Mouse (Mus musculus): ENCODE measurements around the gene Dqx1. TPM values are rescaled to one million over a fixed set of nuclear protein-coding genes. Genes with fewer than 3 reads are reported as not detected.

Dqx1 gene
- polyA plus RNA-seq (2012; rRNA removed) = 1.4 and 1.5 TPM in 2 replicates

GRCm38 (mm10) chr6:83057790-83058189 is at the start of gene Dqx1:
Gene Dqx1, plus strand, starts transcription at chr6:83057844.

GRCm38 (mm10) chr6:83033249-83034185 is 24.1 kb upstream of the Dqx1 start, which contains the start of the genes Dok1 and Loxl3:
Gene Dok1, minus strand, starts transcription at chr6:83033471.
Gene Loxl3, plus strand, starts transcription at chr6:83034173.

GRCm38 (mm10) chr6:83054074-83054851 is 3.4 kb upstream of the Dqx1 start, which contains the start of gene Aup1:
Gene Aup1, plus strand, starts transcription at chr6:83054521.

GRCm38 (mm10) chr6:83054871-83055431 is 2.7 kb upstream of the Dqx1 start, which contains the start of gene Htra2:
Gene Htra2, minus strand, starts transcription at chr6:83055273.

GRCm38 (mm10) chr6:83070247-83070310 is 12.4 kb downstream of the Dqx1 start, which contains the start of gene Tlx2:
Gene Tlx2, minus strand, starts transcription at chr6:83070293.

GRCm38 (mm10) chr6:83077630-83078323 is 20.1 kb downstream of the Dqx1 start, which contains the start of gene Pcgf1:
Gene Pcgf1, plus strand, starts transcription at chr6:83077869.

GRCm38 (mm10) chr6:83086121-83087035 is 28.7 kb downstream of the Dqx1 start, which contains the start of gene Lbx2:
Gene Lbx2, plus strand, starts transcription at chr6:83086367.

GRCm38 (mm10) chr6:83101316-83101687 is 43.7 kb downstream of the Dqx1 start, which contains the start of the genes Ccdc142 and Gm42688:
Gene Ccdc142, plus strand, starts transcription at chr6:83101601.
Gene Gm42688, plus strand, starts transcription at chr6:83101617.

GRCm38 (mm10) chr6:83108762-83109668 is 51.4 kb downstream of the Dqx1 start, which contains the start of gene Mrpl53:
Gene Mrpl53, plus strand, starts transcription at chr6:83109040.

GRCm38 (mm10) chr6:83115011-83115671 is 57.5 kb downstream of the Dqx1 start, which contains the start of gene Mogs:
Gene Mogs, plus strand, starts transcription at chr6:83115496.

Other genes starting within 250 kb of the Dqx1 start
- 17.5 and 21.0 TPM in 2 replicates for gene Sema4f, start 118.1 kb upstream of the Dqx1 start, polyA plus RNA-seq (2012; rRNA removed)
- gene M1ap, start 110.9 kb upstream of the Dqx1 start, polyA plus RNA-seq (2012; rRNA removed) = 0.12 and 0.28 TPM in 2 replicates
- gene Dok1, start 24.4 kb upstream of the Dqx1 start, polyA plus RNA-seq (2012; rRNA removed) = 3.2 and 7.1 TPM in 2 replicates
- gene Loxl3, start 23.7 kb upstream of the Dqx1 start, polyA plus RNA-seq (2012; rRNA removed) = 8.4 and 18.4 TPM in 2 replicates
- gene Aup1, start 3.3 kb upstream of the Dqx1 start, polyA plus RNA-seq (2012; rRNA removed) = 306 and 308 TPM in 2 replicates
- gene Htra2, start 2.6 kb upstream of the Dqx1 start, polyA plus RNA-seq (2012; rRNA removed) = 83.5 and 85.6 TPM in 2 replicates
- 0.28 and 3.1 TPM in 2 replicates for gene Tlx2, start 12.4 kb downstream of the Dqx1 start, polyA plus RNA-seq (2012; rRNA removed)
- gene Pcgf1, start 20.0 kb downstream of the Dqx1 start, polyA plus RNA-seq (2012; rRNA removed) = 62.5 and 64.1 TPM in 2 replicates
- 0.46 and 0.70 TPM in 2 replicates for gene Lbx2, start 28.5 kb downstream of the Dqx1 start, polyA plus RNA-seq (2012; rRNA removed)
- 8.7 and 9.8 TPM in 2 replicates for gene Ccdc142, start 43.8 kb downstream of the Dqx1 start, polyA plus RNA-seq (2012; rRNA removed)
- gene Gm42688, start 43.8 kb downstream of the Dqx1 start, polyA plus RNA-seq (2012; rRNA removed) = 9.4 and 10.1 TPM in 2 replicates
- gene Mrpl53, start 51.2 kb downstream of the Dqx1 start, polyA plus RNA-seq (2012; rRNA removed) = 114 and 124 TPM in 2 replicates
- 51.7 and 54.5 TPM in 2 replicates for gene Mogs, start 57.7 kb downstream of the Dqx1 start, polyA plus RNA-seq (2012; rRNA removed)
- 283 and 344 TPM in 2 replicates for gene Wbp1, start 63.7 kb downstream of the Dqx1 start, polyA plus RNA-seq (2012; rRNA removed)
- 44.4 and 48.3 TPM in 2 replicates for gene Ino80b, start 67.6 kb downstream of the Dqx1 start, polyA plus RNA-seq (2012; rRNA removed)
- gene Rtkn, start 77.6 kb downstream of the Dqx1 start, polyA plus RNA-seq (2012; rRNA removed) = 31.1 and 51.8 TPM in 2 replicates
- gene Wdr54, start 98.6 kb downstream of the Dqx1 start, polyA plus RNA-seq (2012; rRNA removed) = 22.1 and 23.0 TPM in 2 replicates
- gene 1700003E16Rik, start 98.6 kb downstream of the Dqx1 start, polyA plus RNA-seq (2012; rRNA removed) = 2.3 and 2.5 TPM in 2 replicates
- gene Dctn1, start 108.1 kb downstream of the Dqx1 start, polyA plus RNA-seq (2012; rRNA removed) = 202 and 214 TPM in 2 replicates
- 3.4 and 4.1 TPM in 2 replicates for gene Slc4a5, start 162.0 kb downstream of the Dqx1 start, polyA plus RNA-seq (2012; rRNA removed)

All from central nervous system, embryonic 14 days (tissue).